Mouse (Mus musculus): ENCODE data around the gene Clasp1.

GRCm38 (mm10) chr1:118658716-118659115 lies 269.9 kb downstream of the Clasp1 start:
- TF ChIP-seq SMC3 (IDR thresholded peaks at IDR 0.05; ENCODE audit: low read depth, low read length) (no peak), ZMIZ1 (IDR thresholded peaks at IDR 0.05; ENCODE audit: low read depth, low read length) (no peak), POLR2A (IDR thresholded peaks at IDR 0.05; ENCODE audit: control insufficient read depth in 1 of 2, insufficient read depth in 1 of 2, low read depth in 1 of 2, low read length in 2 of 2, poor library complexity in 1 of 2) (no peak), HCFC1 (IDR thresholded peaks at IDR 0.05; ENCODE audit: low read depth, low read length) (no peak), NELFE (IDR thresholded peaks at IDR 0.05; ENCODE audit: low read depth, low read length) (no peak)

Data from MEL (cell line).